ENCODE assay signal across 8 mouse cellular contexts in genomic region chr11:22560503-22561328, GRCm38 (mm10). TPM values are rescaled to one million over a fixed set of nuclear protein-coding genes. Genes with fewer than 3 reads are reported as not detected.
DNase-seq lines count a peak whose midpoint lies in the region; ATAC-seq and TF ChIP-seq lines count a peak whose summit lies in the region.

No protein-coding gene starts in this region.

- peak; percentile 40 to 56 for DNase-seq in heart, postnatal 36 days
- DNase-seq in layer of hippocampus, adult 2 months (ENCODE audit: low spot score in 2 of 2): peak; percentile 76 to 78
- DNase-seq in lung, postnatal 36 days: peak; percentile 65
- no peak for DNase-seq in thymus, postnatal 25 days

- H3K4me1 ChIP-seq in megakaryocyte, embryonic 14.5 days: no peaks in the 10 kb centered on the region
- peaks cover 12% of the 10 kb centered on the region for H3K4me1 ChIP-seq in stomach, embryonic 14.5 days (ENCODE audit: control insufficient read depth, insufficient read depth, low read length)

- H3K9ac ChIP-seq in stomach, embryonic 14.5 days (replicated peaks; ENCODE audit: low read depth, low read length): no peak overlapping the region

- ATAC-seq in megakaryocyte, adult 5-6 weeks (ENCODE audit: poor library complexity, severe bottlenecking): no peak
- ATAC-seq in frontal cortex, adult (ENCODE audit: low TSS enrichment): peak; percentile 98
- ATAC-seq in stomach, embryonic 14.5 days (ENCODE audit: insufficient number of reproducible peaks, insufficient read depth, low FRiP score, low read depth): peak; percentile 53; the same call in 1 of the 2 replicates

- peak overlapping the region; percentile 28 for H3K4me3 ChIP-seq in megakaryocyte, embryonic 14.5 days (replicated peaks)
- H3K4me3 ChIP-seq in layer of hippocampus, adult 2 months: no peak overlapping the region; the same call in 1 of the 2 replicates
- no peak overlapping the region for H3K4me3 ChIP-seq in stomach, embryonic 14.5 days (ENCODE audit: low read depth, low read length)

- intact Hi-C loops in heart, postnatal 36 days (cut with DNase I): no loop called here

- no peaks in the 10 kb centered on the region for H3K36me3 ChIP-seq in megakaryocyte, embryonic 14.5 days (replicated peaks; ENCODE audit: low read length)
- H3K36me3 ChIP-seq in stomach, embryonic 14.5 days (ENCODE audit: control insufficient read depth, insufficient read depth, low read length): no peaks in the 10 kb centered on the region

- H3K9me3 ChIP-seq in megakaryocyte, embryonic 14.5 days: no peaks in the 10 kb centered on the region
- no peaks in the 10 kb centered on the region for H3K9me3 ChIP-seq in stomach, embryonic 14.5 days (ENCODE audit: control insufficient read depth, low read depth, low read length)

- H3K27ac ChIP-seq in layer of hippocampus, adult 2 months: peak overlapping the region; percentile 77
- peak overlapping the region; percentile 0; the same call in 1 of the 2 replicates for H3K27ac ChIP-seq in stomach, embryonic 14.5 days (ENCODE audit: low read length)

- no peaks in the 10 kb centered on the region for H3K27me3 ChIP-seq in megakaryocyte, embryonic 14.5 days (replicated peaks)
- no peaks in the 10 kb centered on the region for H3K27me3 ChIP-seq in stomach, embryonic 14.5 days (ENCODE audit: control insufficient read depth, insufficient read depth, low read length)

- WGBS in stomach, embryonic 14.5 days: 38% methylated on average over 6 of the region's 6 CpGs

- TF ChIP-seq CTCF in layer of hippocampus, adult 2 months (conservative IDR thresholded peaks at IDR 0.05): no peak; the same call in 1 of the 2 replicates

- H3K4me2 ChIP-seq in stomach, embryonic 14.5 days (replicated peaks; ENCODE audit: low read depth, low read length): no peak overlapping the region; the same call in 1 of the 2 replicates

RNA-seq across cellular contexts. Expression of gene Tmem17, which starts 48.8 kb away (rescaled TPM):
- polyA plus RNA-seq in megakaryocyte, embryonic 14.5 days (2012; ENCODE audit: insufficient read depth, low replicate concordance): 0.31 TPM in 1 of 2 replicates, not detected in the other
- total RNA-seq in megakaryocyte, adult 5-6 weeks (2015): 0.40 and 0.98 TPM in 2 replicates
- total RNA-seq in megakaryocyte, adult 5-6 weeks (2017): 1.2 and 1.4 TPM in 2 replicates
- 1 to 10 TPM; 1.7 to 2.2 TPM for total RNA-seq in heart, postnatal 36 days (2021)
- total RNA-seq in layer of hippocampus, adult 2 months (2021): 1 to 10 TPM; 4.6 to 6.1 TPM
- 15.8 and 16.6 TPM in 2 replicates for polyA plus RNA-seq in stomach, embryonic 14.5 days (2014; fragmentation: Nextera tagmentation; extraction: Ambion mirVana)
